Comparison of ENCODE assay signal across 9 mouse cellular contexts in the genomic region with DNA sequence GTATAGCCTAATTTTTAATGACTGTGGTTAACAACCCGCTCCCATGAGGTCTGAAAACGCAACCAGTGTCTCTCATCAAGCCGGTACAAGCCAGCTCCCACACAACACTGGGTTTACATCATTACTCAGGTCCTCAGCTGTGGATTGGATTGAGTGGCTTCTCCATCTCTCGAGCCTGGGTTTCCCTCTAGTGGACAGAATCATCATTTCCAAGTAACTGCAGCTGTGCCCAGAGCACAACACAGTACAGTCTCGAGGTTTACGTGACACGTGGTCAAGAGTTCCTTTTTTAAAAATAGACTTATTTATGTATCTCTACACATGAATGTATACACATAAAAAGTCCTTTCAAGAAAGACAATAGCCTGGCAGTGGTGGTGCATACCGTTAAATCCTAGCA. TPM values are rescaled to one million over a fixed set of nuclear protein-coding genes. Genes with fewer than 3 reads are reported as not detected.
A peak's percentile ranks its signal among the peaks of the same experiment; 100 is the strongest.
DNase-seq lines count a peak whose midpoint lies in the region; ATAC-seq and TF ChIP-seq lines count a peak whose summit lies in the region.
"Had no signal": no experiment of that assay in that cellular context is flagged by ENCODE, and none has a peak within 500 bp of the region (broad histone marks: within the 10 kb centered on the region; RNA-seq: fewer than 3 reads in every experiment).

No protein-coding gene starts in this region.

- DNase-seq in cerebellum, postnatal 25 days: peak; percentile 25 to 60
- no peak for DNase-seq in cerebellum, adult 11-12 months
- DNase-seq in adrenal gland, postnatal 14 days: peak; percentile 63
- peak; percentile 46 to 64 for DNase-seq in frontal cortex, postnatal 10 days (ENCODE audit: low spot score in 2 of 2)
- DNase-seq in left cerebral cortex, postnatal 25 days (ENCODE audit: low spot score in 2 of 2): peak; percentile 70 to 88
- DNase-seq in midbrain, embryonic 11.5 days (ENCODE audit: low spot score, missing footprints): no peak

- no peak overlapping the region for H3K9ac ChIP-seq in intestine, postnatal 0 days (ENCODE audit: low read depth, low read length)
- H3K9ac ChIP-seq in midbrain, embryonic 11.5 days (ENCODE audit: low read length): no peak overlapping the region
- H3K9ac ChIP-seq in stomach, embryonic 14.5 days (replicated peaks; ENCODE audit: low read depth, low read length): no peak overlapping the region

- H3K27ac ChIP-seq in intestine, postnatal 0 days (ENCODE audit: low read depth, low read length): no peak overlapping the region
- no peak overlapping the region for H3K27ac ChIP-seq in midbrain, embryonic 11.5 days (ENCODE audit: low read depth, low read length)
- no peak overlapping the region for H3K27ac ChIP-seq in stomach, embryonic 14.5 days (ENCODE audit: low read length)

- no peaks in the 10 kb centered on the region for H3K4me1 ChIP-seq in intestine, postnatal 0 days (replicated peaks; ENCODE audit: control insufficient read depth, insufficient read depth, low read length)
- H3K4me1 ChIP-seq in midbrain, embryonic 11.5 days (ENCODE audit: control insufficient read depth, insufficient read depth, low read length): peaks cover 6% of the 10 kb centered on the region; the same call in 1 of the 2 replicates
- 0 out of 2 replicates have a peak, but pooled peaks cover 3% of the 10 kb centered on the region for H3K4me1 ChIP-seq in stomach, embryonic 14.5 days (ENCODE audit: control insufficient read depth, insufficient read depth, low read length)

- no peaks in the 10 kb centered on the region for H3K36me3 ChIP-seq in intestine, postnatal 0 days (ENCODE audit: control insufficient read depth, insufficient read depth)
- H3K36me3 ChIP-seq in midbrain, embryonic 11.5 days (ENCODE audit: control insufficient read depth, insufficient read depth, low read length): no peaks in the 10 kb centered on the region
- H3K36me3 ChIP-seq in stomach, embryonic 14.5 days (ENCODE audit: control insufficient read depth, insufficient read depth, low read length): no peaks in the 10 kb centered on the region

- ATAC-seq in intestine, postnatal 0 days: no peak
- ATAC-seq in midbrain, embryonic 11.5 days (ENCODE audit: low FRiP score): peak; percentile 85
- ATAC-seq in stomach, embryonic 14.5 days (ENCODE audit: insufficient number of reproducible peaks, insufficient read depth, low FRiP score, low read depth): peak; percentile 83; the same call in 1 of the 2 replicates

- WGBS in intestine, postnatal 0 days: 24% methylated on average over 8 of the region's 8 CpGs
- WGBS in midbrain, embryonic 11.5 days: 51% methylated on average over 8 of the region's 8 CpGs
- WGBS in stomach, embryonic 14.5 days: 40% methylated on average over 8 of the region's 8 CpGs

- no peak overlapping the region for H3K4me3 ChIP-seq in intestine, postnatal 0 days (ENCODE audit: low read depth, low read length)
- H3K4me3 ChIP-seq in midbrain, embryonic 11.5 days (ENCODE audit: low read depth, low read length): no peak overlapping the region
- no peak overlapping the region for H3K4me3 ChIP-seq in stomach, embryonic 14.5 days (ENCODE audit: low read depth, low read length)
- H3K4me3 ChIP-seq: myocyte had no signal

- no peaks in the 10 kb centered on the region for H3K9me3 ChIP-seq in intestine, postnatal 0 days (ENCODE audit: control insufficient read depth)
- no peaks in the 10 kb centered on the region for H3K9me3 ChIP-seq in midbrain, embryonic 11.5 days (ENCODE audit: control insufficient read depth, low read length)
- no peaks in the 10 kb centered on the region for H3K9me3 ChIP-seq in stomach, embryonic 14.5 days (ENCODE audit: control insufficient read depth, low read depth, low read length)

- intact Hi-C loops in left cerebral cortex, postnatal 25 days (cut with DNase I): loop anchor here (1.0 to 10.0 kb wide), 4 partner anchors 41 to 1740 kb away; no protein-coding TSS in a partner anchor

- H3K27me3 ChIP-seq in intestine, postnatal 0 days (replicated peaks; ENCODE audit: control insufficient read depth, insufficient read depth, low read length): peaks cover 2% of the 10 kb centered on the region; the same call in 1 of the 2 replicates
- peaks cover 5% of the 10 kb centered on the region; the same call in 1 of the 2 replicates for H3K27me3 ChIP-seq in midbrain, embryonic 11.5 days (ENCODE audit: control insufficient read depth, insufficient read depth, low read length)
- H3K27me3 ChIP-seq in stomach, embryonic 14.5 days (ENCODE audit: control insufficient read depth, insufficient read depth, low read length): peaks cover 9% of the 10 kb centered on the region; the same call in 1 of the 2 replicates

- H3K4me2 ChIP-seq in intestine, postnatal 0 days (replicated peaks; ENCODE audit: low read depth): no peak overlapping the region
- no peak overlapping the region for H3K4me2 ChIP-seq in midbrain, embryonic 11.5 days
- H3K4me2 ChIP-seq in stomach, embryonic 14.5 days (replicated peaks; ENCODE audit: low read depth, low read length): no peak overlapping the region

- peak; percentile 96 for TF ChIP-seq CTCF in intestine, postnatal 0 days (IDR thresholded peaks at IDR 0.05; ENCODE audit: low read depth)

RNA-seq across cellular contexts. Expression of a gene that starts 10.3 kb away (rescaled TPM):
- total RNA-seq in adrenal gland, postnatal 14 days (2021): 2.3 and 3.5 TPM in 2 replicates
- polyA plus RNA-seq in intestine, postnatal 0 days (2015; fragmentation: Nextera tagmentation; extraction: Ambion mirVana): 2.5 and 2.9 TPM in 2 replicates
- total RNA-seq in left cerebral cortex, postnatal 25 days (2021): 10 to 100 TPM; 11.0 to 14.2 TPM
- 106 and 108 TPM in 2 replicates for polyA plus RNA-seq in midbrain, embryonic 11.5 days (2014; fragmentation: Nextera tagmentation; extraction: Ambion mirVana)
- 26.9 and 30.4 TPM in 2 replicates for polyA plus RNA-seq in stomach, embryonic 14.5 days (2014; fragmentation: Nextera tagmentation; extraction: Ambion mirVana)

RNA-seq across cellular contexts. Expression of a gene that starts 24.1 kb away (rescaled TPM):
- total RNA-seq in adrenal gland, postnatal 14 days (2021): 2.7 and 5.7 TPM in 2 replicates
- polyA plus RNA-seq in intestine, postnatal 0 days (2015; fragmentation: Nextera tagmentation; extraction: Ambion mirVana): 189 and 247 TPM in 2 replicates
- total RNA-seq in left cerebral cortex, postnatal 25 days (2021): 10 to 100 TPM; 37.4 to 43.5 TPM
- 22.8 and 27.2 TPM in 2 replicates for polyA plus RNA-seq in midbrain, embryonic 11.5 days (2014; fragmentation: Nextera tagmentation; extraction: Ambion mirVana)
- 1.8 and 2.5 TPM in 2 replicates for polyA plus RNA-seq in stomach, embryonic 14.5 days (2014; fragmentation: Nextera tagmentation; extraction: Ambion mirVana)

RNA-seq across cellular contexts. Expression of a gene that starts 31.3 kb away (rescaled TPM):
- total RNA-seq in adrenal gland, postnatal 14 days (2021): 19.0 and 25.7 TPM in 2 replicates
- polyA plus RNA-seq in intestine, postnatal 0 days (2015; fragmentation: Nextera tagmentation; extraction: Ambion mirVana): 5.6 and 5.8 TPM in 2 replicates
- total RNA-seq in left cerebral cortex, postnatal 25 days (2021): 10 to 100 TPM; 18.5 to 22.2 TPM
- polyA plus RNA-seq in midbrain, embryonic 11.5 days (2014; fragmentation: Nextera tagmentation; extraction: Ambion mirVana): 26.8 and 29.0 TPM in 2 replicates
- 19.2 and 24.4 TPM in 2 replicates for polyA plus RNA-seq in stomach, embryonic 14.5 days (2014; fragmentation: Nextera tagmentation; extraction: Ambion mirVana)

Comparison
In these comparisons a context has a peak if more than half of its experiments do, and no peak if none do; other contexts are left out.
1. DNase-seq: peak in cerebellum, postnatal 25 days (2 of 2), adrenal gland, postnatal 14 days (single experiment), frontal cortex, postnatal 10 days (2 of 2) and left cerebral cortex, postnatal 25 days (2 of 2); none in cerebellum, adult 11-12 months (single experiment) and midbrain, embryonic 11.5 days (single experiment).